ENCODE assay signal across 7 mouse cellular contexts in the genomic region with DNA sequence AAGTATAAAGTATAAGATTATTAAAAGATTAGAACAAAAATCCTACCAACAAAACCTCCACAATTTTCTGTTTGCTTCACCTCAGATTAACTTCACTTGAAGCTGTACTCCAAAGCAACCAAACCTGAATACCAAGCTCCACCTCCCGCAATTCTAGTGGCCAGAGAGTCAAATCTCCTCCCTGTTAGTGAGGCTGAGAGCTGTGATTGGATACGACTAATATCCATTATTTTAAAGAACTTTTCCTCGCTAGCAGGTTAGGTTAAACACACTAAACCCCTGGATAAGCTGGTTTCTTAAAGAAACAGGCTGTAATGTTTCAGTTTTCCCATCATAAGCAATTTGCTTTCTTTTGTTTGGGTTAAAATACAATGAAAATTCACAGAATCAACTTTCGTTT. TPM values are rescaled to one million over a fixed set of nuclear protein-coding genes. Genes with fewer than 3 reads are reported as not detected.
DNase-seq lines count a peak whose midpoint lies in the region; ATAC-seq lines count a peak whose summit lies in the region.

No protein-coding gene starts in this region.

- peak; percentile 83 for DNase-seq in adrenal gland, adult 2 months
- peak; percentile 91 for DNase-seq in embryo, embryonic 11 days
- peak; percentile 25 for DNase-seq in gastrocnemius, postnatal 10 days
- peak; percentile 86 for DNase-seq in induced T-regulatory cell, adult 2 months (ENCODE audit: low read depth)
- DNase-seq in left cerebral cortex, adult 9 months (ENCODE audit: low spot score in 2 of 2), result peak; percentile 74 to 82
- peak; percentile 38 for DNase-seq in right cerebral cortex, postnatal 14 days

- peak; percentile 95 for ATAC-seq in megakaryocyte, adult 5-6 weeks (ENCODE audit: poor library complexity, severe bottlenecking)

RNA-seq across cellular contexts. Expression of a gene that starts 10.5 kb away (rescaled TPM):
- 100 to 1,000 TPM; 125 to 137 TPM for total RNA-seq in adrenal gland, adult 2 months (2021)
- 34.8 and 35.8 TPM in 2 replicates for polyA plus RNA-seq in adrenal gland, adult 2 months (2012; rRNA removed)
- total RNA-seq in gastrocnemius, postnatal 10 days (2021), result 10 to 100 TPM; 91.7 to 96.4 TPM
- total RNA-seq in megakaryocyte, adult 5-6 weeks (2015), result 135 and 162 TPM in 2 replicates
- 78.3 and 97.4 TPM in 2 replicates for total RNA-seq in megakaryocyte, adult 5-6 weeks (2017)

Comparison
In these comparisons a context has a peak if more than half of its experiments do, and no peak if none do; other contexts are left out.
1. Peak in every context shown above with its lines: DNase-seq and ATAC-seq.
2. DNase-seq: peak in every context shown above with its lines; median percentile 91 in embryo, embryonic 11 days; 86 in induced T-regulatory cell, adult 2 months; 83 in adrenal gland, adult 2 months; 78 in left cerebral cortex, adult 9 months; 38 in right cerebral cortex, postnatal 14 days; 25 in gastrocnemius, postnatal 10 days.